Mouse (Mus musculus) midbrain, embryonic 16.5 days (tissue): ENCODE measurements around the gene Ehmt2. TPM values are rescaled to one million over a fixed set of nuclear protein-coding genes. Genes with fewer than 3 reads are reported as not detected.

Experiments
- ATAC-seq: fragments of 200-750 bp; cut with Nextera tagmentation; 2 replicates; pipeline ENCODE4 v1.8.0; 2017; ENCODE audit warnings: moderate TSS enrichment
- H3K27ac ChIP-seq: fragments of 300-500 bp; sonication (generic); 2 replicates; pipeline ENCODE4 v1.5.1; 2014; ENCODE audit warnings: mild to moderate bottlenecking, low read length, mixed read lengths
- H3K27me3 ChIP-seq: fragments of 300-500 bp; sonication (generic); 2 replicates; pipeline ENCODE4 v1.6.1; 2014; ENCODE audit warnings: low read depth, low read length, mixed read lengths; ENCODE audit not compliant: control insufficient read depth, insufficient read depth
- H3K36me3 ChIP-seq: fragments of 300-500 bp; sonication (generic); 2 replicates; pipeline ENCODE4 v1.6.1; 2014; ENCODE audit warnings: mild to moderate bottlenecking, low read length, moderate library complexity, mixed read lengths; ENCODE audit not compliant: control insufficient read depth, insufficient read depth
- H3K4me1 ChIP-seq: fragments of 300-500 bp; sonication (generic); 2 replicates; pipeline ENCODE4 v1.6.1; 2014; ENCODE audit warnings: mild to moderate bottlenecking, low read length, mixed read lengths; ENCODE audit not compliant: control insufficient read depth, insufficient read depth
- H3K4me2 ChIP-seq: fragments of 300-500 bp; sonication (generic); 2 replicates; pipeline ENCODE4 v1.6.1; 2014; ENCODE audit warnings: mild to moderate bottlenecking, low read length, mixed read lengths
- H3K4me3 ChIP-seq: fragments of 300-500 bp; sonication (generic); 2 replicates; pipeline ENCODE4 v1.5.1; 2014; ENCODE audit warnings: low read depth, mild to moderate bottlenecking, low read length, moderate library complexity, mixed read lengths
- H3K9ac ChIP-seq: fragments of 300-500 bp; sonication (generic); 2 replicates; pipeline ENCODE4 v1.6.1; 2014; ENCODE audit warnings: low read depth, low read length, mixed read lengths
- H3K9me3 ChIP-seq: fragments of 300-500 bp; sonication (generic); replicated peaks from 2 replicates; pipeline ENCODE4 v1.6.1; 2014; ENCODE audit warnings: mild to moderate bottlenecking, low read length, mixed read lengths; ENCODE audit not compliant: control insufficient read depth, poor library complexity, severe bottlenecking
- WGBS: fragments of 180-500 bp; shearing (Covaris S2); extraction: QIAGEN DNeasy Blood & Tissue Kit; methylation state at CpG from one replicate; pipeline ENCODE4 v1.1.7; 2014; 5-methylcytosine and 5-hydroxymethylcytosine counted together
- polyA plus RNA-seq: library from polyadenylated mRNA; unstranded; fragments of >200 nt; fragmentation: Nextera tagmentation; extraction: Ambion mirVana; gene quantifications from 2 replicates; pipeline ENCODE4 v1.2.1, GENCODE M21; 2015

Gene Ehmt2
- polyA plus RNA-seq, 1 experiment from 2014 or later = 99.8 TPM

DNA sequence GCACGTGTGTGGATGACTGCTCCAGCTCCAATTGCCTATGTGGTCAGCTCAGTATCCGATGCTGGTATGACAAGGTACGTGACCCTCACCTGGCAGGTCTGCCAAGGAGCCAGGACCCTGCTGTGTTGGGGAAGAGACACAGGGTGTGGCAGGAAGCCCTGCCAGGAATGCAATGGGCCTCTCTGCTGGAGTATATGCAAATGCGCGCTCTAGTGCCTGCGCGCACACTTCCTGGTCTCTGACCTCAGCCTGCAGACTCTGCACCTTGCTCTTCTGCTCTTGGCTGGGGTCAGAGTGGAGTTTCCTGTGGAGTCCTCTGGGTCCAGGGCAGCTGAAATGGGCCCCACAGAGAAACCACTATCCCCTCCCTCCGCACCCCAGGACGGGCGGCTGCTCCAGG is 12.7 kb downstream of the Ehmt2 start:
- H3K4me2 ChIP-seq = no peak overlapping the region
- H3K9ac ChIP-seq = no peak overlapping the region
- H3K9me3 ChIP-seq = no peaks in the 10 kb centered on the region
- peaks cover 66% of the 10 kb centered on the region for H3K36me3 ChIP-seq
- no peaks in the 10 kb centered on the region for H3K27me3 ChIP-seq
- H3K4me1 ChIP-seq = no peaks in the 10 kb centered on the region
- H3K27ac ChIP-seq = no peak overlapping the region
- 88% methylated on average over 10 of the region's 10 CpGs for WGBS
- no peak for ATAC-seq
- H3K4me3 ChIP-seq = no peak overlapping the region

DNA sequence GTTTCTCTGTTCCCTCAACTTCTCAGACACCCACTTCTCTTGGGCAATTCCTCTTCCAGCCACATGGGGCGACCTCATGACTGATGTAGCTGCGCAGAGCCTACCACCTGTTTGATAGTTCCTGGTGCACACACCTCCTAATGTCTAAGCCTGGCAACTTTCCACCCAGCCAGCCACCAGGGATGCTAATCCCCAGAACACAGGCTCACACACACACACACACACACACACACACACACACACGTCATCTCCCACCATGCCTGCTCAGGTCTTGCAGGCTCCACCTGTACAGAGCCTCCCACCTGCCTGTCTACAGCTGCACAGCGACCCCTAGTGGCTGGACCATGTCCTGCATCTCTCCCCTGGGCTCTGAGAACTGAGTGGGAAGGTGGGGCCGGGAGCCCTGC is 13.7 kb downstream of the Ehmt2 start:
- 46% methylated on average over 5 of the region's 5 CpGs for WGBS
- Histone ChIP-seq H3K27me3 (no peaks in the 10 kb centered on the region), H3K9ac (no peak overlapping the region), H3K4me2 (no peak overlapping the region), H3K9me3 (no peaks in the 10 kb centered on the region), H3K36me3 (peaks cover 56% of the 10 kb centered on the region), H3K4me1 (no peaks in the 10 kb centered on the region), H3K27ac (no peak overlapping the region), H3K4me3 (no peak overlapping the region)
- peak; percentile 55; the same call in 1 of the 2 replicates for ATAC-seq

DNA sequence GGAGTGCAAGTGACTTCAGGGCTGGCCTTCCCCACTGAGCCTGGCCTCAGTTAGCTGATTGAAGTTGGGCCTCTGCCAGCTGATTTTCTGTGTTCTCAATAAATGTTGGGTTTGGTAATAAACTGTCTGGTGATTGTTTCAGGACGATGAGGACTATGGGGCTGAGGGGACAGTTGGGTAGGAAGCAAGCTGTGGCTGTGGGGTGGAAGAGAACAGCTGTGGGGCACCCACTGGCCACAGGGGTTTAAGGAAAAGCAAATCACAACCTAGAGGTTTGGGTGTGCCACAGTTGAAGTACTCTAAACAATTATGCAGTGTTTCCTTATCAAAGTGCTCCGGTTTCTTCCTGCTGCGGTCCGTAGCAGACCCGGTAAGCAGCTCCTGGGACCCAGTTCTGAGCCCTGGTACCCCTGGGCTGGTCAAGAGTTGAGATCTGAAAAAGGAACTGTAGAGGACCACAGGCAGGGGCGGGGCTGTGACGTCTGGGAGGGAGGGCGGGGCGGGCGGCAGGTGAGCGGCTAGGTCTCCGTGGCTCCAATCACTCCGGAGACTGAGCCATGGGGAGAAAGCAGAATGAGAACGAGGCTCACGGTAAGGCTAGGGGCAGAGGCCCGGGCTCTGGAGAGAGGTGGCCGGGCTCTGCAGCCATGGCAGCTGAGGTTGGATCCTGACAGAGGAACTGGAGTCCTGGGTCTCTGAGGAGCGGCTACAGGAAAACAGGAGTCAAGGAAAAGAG is 15.8 kb downstream of the Ehmt2 start, which contains the start of gene Slc44a4:
Slc44a4 (plus strand) TSS at position 537 of the 736 bp plus-strand sequence.
- ATAC-seq = no peak
- H3K9me3 ChIP-seq = no peaks in the 10 kb centered on the region
- peaks cover 36% of the 10 kb centered on the region for H3K36me3 ChIP-seq
- H3K4me2 ChIP-seq = no peak within 1 kb of the TSS
- H3K9ac ChIP-seq = no peak within 1 kb of the TSS
- H3K4me3 ChIP-seq = no peak within 1 kb of the TSS
- H3K27me3 ChIP-seq = no peaks in the 10 kb centered on the region
- H3K27ac ChIP-seq = no peak within 1 kb of the TSS
- 47% methylated on average over 18 of the region's 18 CpGs for WGBS
- no peaks in the 10 kb centered on the region for H3K4me1 ChIP-seq

DNA sequence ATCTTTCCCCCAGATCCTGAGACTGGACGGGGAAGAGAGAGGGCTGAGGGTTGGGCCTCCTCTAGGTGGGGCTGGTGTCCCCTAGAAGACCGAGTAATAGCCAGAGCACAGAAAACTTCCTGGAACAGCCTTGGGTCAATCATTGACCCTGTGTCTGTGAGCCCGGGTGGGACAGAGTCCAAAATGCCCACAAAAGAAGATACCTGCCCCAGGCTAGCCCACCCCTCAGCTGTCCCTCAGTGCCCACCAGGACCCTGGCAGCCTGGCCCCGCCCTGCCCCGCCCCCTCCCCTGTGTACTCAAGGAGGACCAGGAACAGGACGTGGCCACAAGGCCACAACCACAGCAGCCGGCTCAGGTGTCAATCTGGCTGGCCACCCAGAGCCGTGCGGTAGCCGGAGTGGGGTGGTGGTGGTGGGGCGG is 17.2 kb downstream of the Ehmt2 start:
- peaks cover 33% of the 10 kb centered on the region for H3K36me3 ChIP-seq
- ATAC-seq = no peak
- no peaks in the 10 kb centered on the region for H3K27me3 ChIP-seq
- 29% methylated on average over 11 of the region's 11 CpGs for WGBS
- no peak overlapping the region for H3K9ac ChIP-seq
- H3K4me1 ChIP-seq = no peaks in the 10 kb centered on the region
- H3K9me3 ChIP-seq = no peaks in the 10 kb centered on the region
- H3K4me2 ChIP-seq = no peak overlapping the region
- H3K27ac ChIP-seq = no peak overlapping the region
- H3K4me3 ChIP-seq = no peak overlapping the region

DNA sequence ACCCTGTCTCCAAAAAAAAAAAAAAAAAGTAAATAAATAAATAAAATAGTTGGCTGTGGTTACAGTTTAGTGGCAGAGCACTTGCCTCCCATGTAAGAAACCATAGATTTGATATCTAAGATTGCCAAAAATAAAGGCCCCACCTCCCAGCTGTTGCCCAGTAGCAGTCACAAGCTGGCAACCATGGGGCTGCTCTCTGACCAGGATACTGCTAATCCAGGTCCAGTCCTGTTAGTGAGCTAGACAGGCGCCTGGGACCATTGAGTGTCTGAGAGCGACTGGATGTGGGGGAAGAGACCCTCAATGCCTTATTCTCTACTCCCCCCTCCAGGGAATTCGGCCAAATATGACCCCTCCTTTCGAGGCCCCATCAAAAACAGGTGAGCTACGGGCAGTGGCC is 18.0 kb downstream of the Ehmt2 start:
- H3K36me3 ChIP-seq = peaks cover 24% of the 10 kb centered on the region
- no peak for ATAC-seq
- no peak overlapping the region for H3K27ac ChIP-seq
- H3K27me3 ChIP-seq = no peaks in the 10 kb centered on the region
- H3K9ac ChIP-seq = no peak overlapping the region
- 89% methylated on average over 5 of the region's 5 CpGs for WGBS
- no peaks in the 10 kb centered on the region for H3K4me1 ChIP-seq
- H3K4me2 ChIP-seq = no peak overlapping the region
- no peaks in the 10 kb centered on the region for H3K9me3 ChIP-seq
- H3K4me3 ChIP-seq = no peak overlapping the region

DNA sequence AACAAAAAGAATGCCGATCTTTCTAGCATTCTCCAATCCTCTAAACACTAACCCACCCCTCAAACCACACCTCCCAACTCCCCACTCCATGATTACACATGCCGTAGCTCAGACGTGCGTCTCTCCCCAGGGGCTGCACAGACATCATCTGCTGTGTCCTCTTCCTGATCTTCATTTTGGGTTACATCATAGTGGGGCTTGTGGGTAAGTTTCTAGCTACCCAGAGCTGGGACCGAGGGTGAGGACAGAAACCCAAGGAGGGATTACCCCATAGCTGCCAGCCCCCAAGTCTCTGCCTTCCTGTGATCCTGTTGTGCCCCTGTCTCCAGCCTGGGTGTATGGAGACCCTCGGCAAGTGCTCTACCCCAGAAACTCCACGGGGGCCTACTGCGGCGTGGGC is 18.9 kb downstream of the Ehmt2 start:
- no peak for ATAC-seq
- Histone ChIP-seq H3K9me3 (no peaks in the 10 kb centered on the region), H3K36me3 (peaks cover 15% of the 10 kb centered on the region), H3K4me2 (no peak overlapping the region), H3K4me1 (no peaks in the 10 kb centered on the region), H3K27me3 (no peaks in the 10 kb centered on the region), H3K9ac (no peak overlapping the region), H3K4me3 (no peak overlapping the region), H3K27ac (no peak overlapping the region)
- WGBS = 83% methylated on average over 9 of the region's 9 CpGs

DNA sequence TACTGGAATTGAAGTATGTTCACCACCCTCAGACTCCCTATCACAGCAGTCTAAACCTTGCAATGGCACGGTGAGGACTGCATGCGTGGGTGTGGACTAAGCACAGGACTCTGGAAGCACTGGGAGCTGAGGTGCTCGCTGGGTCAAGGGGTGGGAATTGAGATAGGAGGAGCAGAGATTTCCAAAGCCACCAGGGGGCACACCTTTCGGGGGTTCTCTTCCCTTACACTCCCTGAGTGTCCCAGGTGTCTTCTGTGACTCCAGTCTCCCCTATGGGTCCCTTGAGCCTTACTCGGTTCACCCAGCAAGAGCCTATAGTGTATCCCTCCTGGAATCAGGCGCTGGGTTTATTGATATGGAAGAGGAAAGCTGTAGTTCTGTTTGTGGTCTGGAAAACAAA is 24.7 kb downstream of the Ehmt2 start:
- Histone ChIP-seq H3K4me3 (no peak overlapping the region), H3K4me1 (no peaks in the 10 kb centered on the region), H3K27me3 (no peaks in the 10 kb centered on the region), H3K4me2 (no peak overlapping the region), H3K27ac (no peak overlapping the region), H3K36me3 (no peaks in the 10 kb centered on the region), H3K9ac (no peak overlapping the region), H3K9me3 (no peaks in the 10 kb centered on the region)
- 53% methylated on average over 6 of the region's 6 CpGs for whole genome bisulfite sequencing
- ATAC-seq = no peak

DNA sequence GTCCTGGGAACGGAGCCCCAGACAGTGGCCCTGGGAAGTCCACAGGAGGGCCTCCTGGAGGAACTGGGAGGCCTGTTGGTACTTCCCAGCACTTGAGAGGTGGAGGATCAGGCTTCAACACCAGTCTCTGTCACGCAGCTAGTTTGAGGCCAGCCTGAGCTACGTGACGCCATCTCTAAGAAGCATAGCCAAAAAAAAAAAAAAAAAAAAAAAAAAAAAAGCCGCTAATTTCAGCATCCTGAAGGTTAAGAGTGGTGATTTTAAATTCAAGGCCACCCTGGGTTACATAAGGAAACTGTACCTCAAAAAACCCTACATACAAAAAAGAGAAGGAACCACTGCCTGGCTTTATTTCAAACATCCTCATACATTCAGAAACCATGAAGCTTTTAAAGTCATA is 26.0 kb downstream of the Ehmt2 start:
- Histone ChIP-seq H3K27ac (no peak overlapping the region), H3K4me2 (no peak overlapping the region), H3K9me3 (no peaks in the 10 kb centered on the region), H3K4me3 (no peak overlapping the region), H3K4me1 (no peaks in the 10 kb centered on the region), H3K27me3 (no peaks in the 10 kb centered on the region), H3K36me3 (no peaks in the 10 kb centered on the region), H3K9ac (no peak overlapping the region)
- no peak for ATAC-seq
- 81% methylated on average over 5 of the region's 5 CpGs for WGBS

DNA sequence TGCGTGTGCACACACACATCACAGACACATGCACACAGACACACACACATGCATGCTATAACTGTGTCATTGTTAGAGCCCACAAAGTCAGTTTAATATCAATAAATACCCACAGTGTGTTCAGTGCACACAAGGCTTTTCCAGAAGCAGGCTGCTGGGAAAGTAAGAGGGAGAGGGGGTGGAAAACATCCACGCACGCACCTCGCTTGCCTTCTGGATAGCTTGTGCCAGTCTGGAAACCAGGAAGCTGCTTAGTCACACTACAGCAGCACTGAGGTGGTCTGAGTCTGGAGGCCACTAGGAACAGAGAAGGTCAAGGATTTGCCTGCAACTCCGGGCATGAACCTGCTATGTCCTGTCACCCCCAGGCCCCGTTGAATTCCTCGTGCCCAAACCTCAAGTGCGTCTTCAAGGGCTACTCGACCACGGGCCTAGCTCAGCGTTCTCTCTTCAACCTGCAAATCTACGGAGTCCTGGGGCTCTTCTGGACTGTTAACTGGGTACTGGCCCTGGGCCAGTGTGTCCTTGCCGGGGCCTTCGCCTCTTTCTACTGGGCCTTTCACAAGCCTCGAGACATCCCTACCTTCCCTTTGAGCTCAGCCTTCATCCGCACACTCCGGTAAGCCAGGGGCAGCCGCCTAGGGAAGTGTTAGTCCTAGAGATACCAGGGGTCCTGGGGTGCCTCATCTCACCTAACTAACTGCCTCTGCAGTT is 29.2 kb downstream of the Ehmt2 start:
- H3K4me3 ChIP-seq = no peak overlapping the region
- peaks cover 6% of the 10 kb centered on the region for H3K4me1 ChIP-seq
- no peak for ATAC-seq
- no peak overlapping the region for H3K9ac ChIP-seq
- no peak overlapping the region for H3K27ac ChIP-seq
- H3K36me3 ChIP-seq = no peaks in the 10 kb centered on the region
- H3K27me3 ChIP-seq = no peaks in the 10 kb centered on the region
- WGBS = 90% methylated on average over 18 of the region's 18 CpGs
- H3K9me3 ChIP-seq = no peaks in the 10 kb centered on the region
- no peak overlapping the region for H3K4me2 ChIP-seq
